Mouse (Mus musculus) spleen, adult 12 weeks (tissue): Measurements from ENCODE around the gene Gm8693.
"Not testable (repeated sequence)": the region's sequence is repeated elsewhere in the genome, so short reads cannot be mapped to it uniquely, and the experiment has no call there.

Source experiments
- DNase-seq: peaks from one replicate; pipeline ENCODE4 v3.0.0; 2022; ENCODE audit warnings: low spot score

Gm8693 gene

DNA sequence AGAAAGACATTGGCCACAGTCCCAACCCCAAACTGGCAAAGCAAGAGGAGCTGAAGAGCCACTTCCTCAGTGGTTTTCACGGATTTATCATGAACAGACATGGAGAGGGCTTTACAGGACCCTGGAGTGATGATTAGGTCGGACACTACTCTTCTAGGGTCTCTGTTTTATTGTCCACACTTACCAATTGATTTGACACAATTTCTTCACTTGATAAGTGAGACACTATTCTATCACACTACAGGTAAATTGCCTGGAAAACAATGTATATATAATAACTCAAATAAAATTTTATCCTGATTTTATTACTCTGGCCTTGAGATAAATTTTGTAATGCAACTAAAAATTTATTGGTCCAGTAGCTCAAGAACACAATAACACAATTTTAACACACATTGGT, at the start of gene Gm8693:
Gene Gm8693 (minus strand): TSS at position 101 of the 400 bp plus-strand sequence.
- not testable (repeated sequence) for DNase-seq

DNA sequence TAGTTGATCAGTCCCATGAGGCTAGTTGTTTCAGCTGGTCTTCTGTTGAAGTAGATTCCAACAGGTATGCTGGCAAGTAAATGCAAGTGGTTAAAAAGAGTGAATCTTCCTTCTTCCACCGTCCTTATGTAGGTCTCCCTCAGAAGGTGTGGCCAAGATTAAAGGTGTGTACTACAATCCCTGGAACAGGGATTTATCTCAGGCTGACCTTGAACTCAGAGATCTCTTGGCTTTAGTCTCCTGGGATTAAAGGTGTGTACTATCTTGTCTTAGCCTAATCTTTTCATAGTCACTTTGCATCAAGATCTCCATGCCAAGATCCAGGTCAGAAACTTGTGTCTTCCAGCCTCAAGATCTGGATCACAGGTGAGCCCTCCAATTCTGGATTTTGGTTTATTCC, 27.5 kb upstream of the Gm8693 start, which contains the start of gene Gm4567:
Gene Gm4567 (minus strand): TSS at position 101 of the 400 bp plus-strand sequence.
- not testable (repeated sequence) for DNase-seq

DNA sequence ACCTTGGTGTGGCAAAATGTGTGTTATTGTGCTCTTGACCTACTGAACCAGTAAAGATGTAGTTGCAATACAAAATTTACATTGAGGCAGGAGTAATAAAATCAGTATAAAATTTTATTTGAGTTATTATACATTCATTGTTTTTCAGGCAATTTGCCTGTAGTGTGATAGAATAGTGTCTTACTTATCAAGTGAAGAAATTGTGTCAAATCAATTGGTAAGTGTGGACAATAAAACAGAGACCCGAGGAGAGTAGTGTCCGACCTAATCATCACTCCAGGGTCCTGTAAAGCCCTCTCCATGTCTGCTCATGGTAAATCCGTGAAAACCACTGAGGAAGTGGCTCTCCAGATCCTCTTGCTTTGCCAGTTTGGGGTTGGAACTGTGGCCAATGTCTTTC, 34.4 kb downstream of the Gm8693 start, which contains the start of gene Vmn1r155:
Gene Vmn1r155 (plus strand): TSS at position 301 of the 400 bp plus-strand sequence.
- not testable (repeated sequence) for DNase-seq
